Mouse (Mus musculus): ENCODE measurements around the gene Atg16l2.
A peak's percentile ranks its signal among the peaks of the same experiment; 100 is the strongest.

Atg16l2 gene

GRCm38 (mm10) chr7:101292086-101292485 is 10.0 kb downstream of the Atg16l2 start:
- no peak for DNase-seq (ENCODE audit: inconsistent ontology term)

- DNase-seq (ENCODE audit: inconsistent ontology term), result no peak
Observed at GRCm38 (mm10) chr7:101291641-101292040, 10.4 kb downstream of the Atg16l2 start.

- DNase-seq (ENCODE audit: inconsistent ontology term), result no peak
Observed at GRCm38 (mm10) chr7:101291211-101291610, 10.8 kb downstream of the Atg16l2 start.

GRCm38 (mm10) chr7:101290401-101290800 is 11.7 kb downstream of the Atg16l2 start:
- DNase-seq (ENCODE audit: inconsistent ontology term), result no peak

GRCm38 (mm10) chr7:101288436-101288835 is 13.6 kb downstream of the Atg16l2 start:
- peak; percentile 50 for DNase-seq (ENCODE audit: inconsistent ontology term)

- no peak for DNase-seq (ENCODE audit: inconsistent ontology term)
Observed at GRCm38 (mm10) chr7:101287820-101288219, 14.2 kb downstream of the Atg16l2 start.

GRCm38 (mm10) chr7:101286891-101287290 is 15.2 kb downstream of the Atg16l2 start:
- DNase-seq (ENCODE audit: inconsistent ontology term), result no peak

- no peak for DNase-seq (ENCODE audit: inconsistent ontology term)
Observed at GRCm38 (mm10) chr7:101284504-101284903, 17.5 kb downstream of the Atg16l2 start.

- no peak for DNase-seq (ENCODE audit: inconsistent ontology term)
Observed at GRCm38 (mm10) chr7:101282721-101283120, 19.3 kb downstream of the Atg16l2 start.

GRCm38 (mm10) chr7:101272466-101273160 is 29.4 kb downstream of the Atg16l2 start:
- no peak for DNase-seq (ENCODE audit: inconsistent ontology term)

- DNase-seq (ENCODE audit: inconsistent ontology term), result no peak
Observed at GRCm38 (mm10) chr7:101271602-101272001, 30.4 kb downstream of the Atg16l2 start.

GRCm38 (mm10) chr7:101267457-101268259 is 34.4 kb downstream of the Atg16l2 start:
- no peak for DNase-seq (ENCODE audit: inconsistent ontology term)

GRCm38 (mm10) chr7:101263511-101263910 is 38.5 kb downstream of the Atg16l2 start:
- no peak for DNase-seq (ENCODE audit: inconsistent ontology term)

- DNase-seq (ENCODE audit: inconsistent ontology term), result peak; percentile 42
Observed at GRCm38 (mm10) chr7:101261941-101262546, 40.0 kb downstream of the Atg16l2 start.

- DNase-seq (ENCODE audit: inconsistent ontology term), result no peak
Observed at GRCm38 (mm10) chr7:101258482-101258881, 43.6 kb downstream of the Atg16l2 start.

GRCm38 (mm10) chr7:101253071-101253470 is 49.0 kb downstream of the Atg16l2 start:
- DNase-seq (ENCODE audit: inconsistent ontology term), result no peak

- DNase-seq (ENCODE audit: inconsistent ontology term), result no peak
Observed at GRCm38 (mm10) chr7:101249173-101249572, 52.9 kb downstream of the Atg16l2 start.

- DNase-seq (ENCODE audit: inconsistent ontology term), result no peak
Observed at GRCm38 (mm10) chr7:101248760-101249159, 53.3 kb downstream of the Atg16l2 start.

- no peak for DNase-seq (ENCODE audit: inconsistent ontology term)
Observed at GRCm38 (mm10) chr7:101236712-101237473, 65.2 kb downstream of the Atg16l2 start.

- no peak for DNase-seq (ENCODE audit: inconsistent ontology term)
Observed at GRCm38 (mm10) chr7:101232716-101233115, 69.3 kb downstream of the Atg16l2 start.

GRCm38 (mm10) chr7:101231458-101231857 is 70.6 kb downstream of the Atg16l2 start:
- no peak for DNase-seq (ENCODE audit: inconsistent ontology term)

- DNase-seq (ENCODE audit: inconsistent ontology term), result no peak
Observed at GRCm38 (mm10) chr7:101229336-101229735, 72.7 kb downstream of the Atg16l2 start.
